Mouse (Mus musculus): ENCODE measurements around the gene Foxo1. TPM values are rescaled to one million over a fixed set of nuclear protein-coding genes. Genes with fewer than 3 reads are reported as not detected.

The Foxo1 gene
- polyA plus RNA-seq, 1 experiment, result not detected

- TF ChIP-seq CTCF (IDR thresholded peaks at IDR 0.05; ENCODE audit: insufficient read depth, low read depth, low read length) (peak; percentile 52; the same call in 1 of the 2 replicates), POLR2A (IDR thresholded peaks at IDR 0.05; ENCODE audit: insufficient read depth, low read depth, low read length) (no peak)
- no peak overlapping the region for H3K27ac ChIP-seq (ENCODE audit: insufficient read depth, low read depth, low read length)
- peaks cover 6% of the 10 kb centered on the region; the same call in 1 of the 2 replicates for H3K4me1 ChIP-seq (ENCODE audit: control insufficient read depth, insufficient read depth, low read length)
- H3K4me3 ChIP-seq (ENCODE audit: insufficient read depth, low read depth, low read length), result no peak overlapping the region
- WGBS, result 30% methylated on average over 13 of the region's 13 CpGs
These were observed 5.5 kb upstream of the Foxo1 start for GRCm38 (mm10) chr3:52262431-52263161.

GRCm38 (mm10) chr3:52264354-52264753 lies 3.8 kb upstream of the Foxo1 start:
- no peak overlapping the region for H3K4me3 ChIP-seq (ENCODE audit: insufficient read depth, low read depth, low read length)
- no peaks in the 10 kb centered on the region; the same call in 1 of the 2 replicates for H3K4me1 ChIP-seq (ENCODE audit: control insufficient read depth, insufficient read depth, low read length)
- H3K27ac ChIP-seq (ENCODE audit: insufficient read depth, low read depth, low read length), result no peak overlapping the region
- 78% methylated on average over 8 of the region's 8 CpGs for WGBS
- TF ChIP-seq CTCF (IDR thresholded peaks at IDR 0.05; ENCODE audit: insufficient read depth, low read depth, low read length) (no peak), POLR2A (IDR thresholded peaks at IDR 0.05; ENCODE audit: insufficient read depth, low read depth, low read length) (no peak)

- no peak overlapping the region for H3K4me3 ChIP-seq (ENCODE audit: insufficient read depth, low read depth, low read length)
- TF ChIP-seq CTCF (IDR thresholded peaks at IDR 0.05; ENCODE audit: insufficient read depth, low read depth, low read length) (no peak), POLR2A (IDR thresholded peaks at IDR 0.05; ENCODE audit: insufficient read depth, low read depth, low read length) (no peak)
- WGBS, result 54% methylated on average over 17 of the region's 17 CpGs
- H3K27ac ChIP-seq (ENCODE audit: insufficient read depth, low read depth, low read length), result no peak overlapping the region
- peaks cover 8% of the 10 kb centered on the region for H3K4me1 ChIP-seq (ENCODE audit: control insufficient read depth, insufficient read depth, low read length)
These were observed 1.5 kb upstream of the Foxo1 start for GRCm38 (mm10) chr3:52266606-52267160.

GRCm38 (mm10) chr3:52267293-52267651 lies 864 bp upstream of the Foxo1 start:
- Histone ChIP-seq H3K4me3 (ENCODE audit: insufficient read depth, low read depth, low read length) (peak overlapping the region; percentile 99), H3K4me1 (ENCODE audit: control insufficient read depth, insufficient read depth, low read length) (peaks cover 8% of the 10 kb centered on the region), H3K27ac (ENCODE audit: insufficient read depth, low read depth, low read length) (0 out of 2 replicates have a peak overlapping the region, but pooled peaks have one; percentile 0)
- 6% methylated on average over 15 of the region's 15 CpGs for WGBS
- no peak for TF ChIP-seq CTCF (IDR thresholded peaks at IDR 0.05; ENCODE audit: insufficient read depth, low read depth, low read length)
- TF ChIP-seq POLR2A (IDR thresholded peaks at IDR 0.05; ENCODE audit: insufficient read depth, low read depth, low read length), result no peak

GRCm38 (mm10) chr3:52268487-52268736 lies 276 bp downstream of the Foxo1 start:
- under 1% methylated on average over 40 of the region's 40 CpGs for WGBS
- Histone ChIP-seq H3K27ac (ENCODE audit: insufficient read depth, low read depth, low read length) (peak overlapping the region; percentile 71; the same call in 1 of the 2 replicates), H3K4me3 (ENCODE audit: insufficient read depth, low read depth, low read length) (peak overlapping the region; percentile 99), H3K4me1 (ENCODE audit: control insufficient read depth, insufficient read depth, low read length) (peaks cover 8% of the 10 kb centered on the region)
- TF ChIP-seq POLR2A (IDR thresholded peaks at IDR 0.05; ENCODE audit: insufficient read depth, low read depth, low read length) (no peak), CTCF (IDR thresholded peaks at IDR 0.05; ENCODE audit: insufficient read depth, low read depth, low read length) (no peak)

- H3K27ac ChIP-seq (ENCODE audit: insufficient read depth, low read depth, low read length), result 0 out of 2 replicates have a peak overlapping the region, but pooled peaks have one; percentile 71
- TF ChIP-seq POLR2A (IDR thresholded peaks at IDR 0.05; ENCODE audit: insufficient read depth, low read depth, low read length) (no peak), CTCF (IDR thresholded peaks at IDR 0.05; ENCODE audit: insufficient read depth, low read depth, low read length) (no peak)
- WGBS, result under 1% methylated on average over 89 of the region's 89 CpGs
- H3K4me3 ChIP-seq (ENCODE audit: insufficient read depth, low read depth, low read length), result peak overlapping the region; percentile 99
- H3K4me1 ChIP-seq (ENCODE audit: control insufficient read depth, insufficient read depth, low read length), result peaks cover 8% of the 10 kb centered on the region
These were observed 789 bp downstream of the Foxo1 start for GRCm38 (mm10) chr3:52268737-52269513.

GRCm38 (mm10) chr3:52269514-52270351 lies 1.6 kb downstream of the Foxo1 start:
- peak overlapping the region; percentile 99 for H3K4me3 ChIP-seq (ENCODE audit: insufficient read depth, low read depth, low read length)
- H3K4me1 ChIP-seq (ENCODE audit: control insufficient read depth, insufficient read depth, low read length), result peaks cover 8% of the 10 kb centered on the region
- no peak overlapping the region for H3K27ac ChIP-seq (ENCODE audit: insufficient read depth, low read depth, low read length)
- TF ChIP-seq POLR2A (IDR thresholded peaks at IDR 0.05; ENCODE audit: insufficient read depth, low read depth, low read length) (no peak), CTCF (IDR thresholded peaks at IDR 0.05; ENCODE audit: insufficient read depth, low read depth, low read length) (no peak)
- WGBS, result 3% methylated on average over 55 of the region's 55 CpGs

- H3K4me3 ChIP-seq (ENCODE audit: insufficient read depth, low read depth, low read length), result peak overlapping the region; percentile 99
- TF ChIP-seq POLR2A (IDR thresholded peaks at IDR 0.05; ENCODE audit: insufficient read depth, low read depth, low read length) (no peak), CTCF (IDR thresholded peaks at IDR 0.05; ENCODE audit: insufficient read depth, low read depth, low read length) (no peak)
- WGBS, result 34% methylated on average over 3 of the region's 3 CpGs
- H3K4me1 ChIP-seq (ENCODE audit: control insufficient read depth, insufficient read depth, low read length), result peaks cover 8% of the 10 kb centered on the region
- H3K27ac ChIP-seq (ENCODE audit: insufficient read depth, low read depth, low read length), result no peak overlapping the region
These were observed 2.4 kb downstream of the Foxo1 start for GRCm38 (mm10) chr3:52270511-52270910.

Data from olfactory bulb, adult 2 months (tissue).